Mouse (Mus musculus) small intestine, adult 2 months (tissue): ENCODE measurements around the gene Denr.

Source experiments
- CTCF ChIP-seq: fragments of 200-500 bp; IDR thresholded peaks from 2 replicates; pipeline ENCODE4 v1.5.1; 2012; ENCODE audit warnings: low read depth, mild to moderate bottlenecking, control low read depth, inconsistent platforms, low read length, moderate library complexity, mixed read lengths; ENCODE audit not compliant: insufficient replicate concordance, insufficient read length; ENCODE audit errors: extremely low read depth
- POLR2A ChIP-seq: fragments of 200-500 bp; IDR thresholded peaks from 2 replicates; pipeline ENCODE4 v1.6.1; 2012; ENCODE audit warnings: low read depth, mild to moderate bottlenecking, control low read depth, inconsistent platforms, low read length, moderate library complexity

- TF ChIP-seq CTCF: no peak
- TF ChIP-seq POLR2A: no peak
Measured at GRCm38 (mm10) chr5:123960129-123960528, 53.2 kb downstream of the Denr start.
